Mouse (Mus musculus) liver, embryonic 14.5 days (tissue): ENCODE results near the gene Crygd. TPM values are rescaled to one million over a fixed set of nuclear protein-coding genes. Genes with fewer than 3 reads are reported as not detected.
"Not testable (repeated sequence)": the region's sequence is repeated elsewhere in the genome, so short reads cannot be mapped to it uniquely, and the experiment has no call there.

Source experiments
- ATAC-seq: fragments of 200-750 bp; cut with Nextera tagmentation; 2 replicates; pipeline ENCODE4 v1.8.0; 2017; ENCODE audit warnings: moderate number of reproducible peaks, mild to moderate bottlenecking, moderate library complexity; ENCODE audit not compliant: insufficient read depth
- DNase-seq, 3 experiments: peaks; one replicate each; pipeline ENCODE4 v3.0.0-alpha.2; 2012 to 2013; ENCODE audit warnings: low read depth in 3 of 3, low spot score in 3 of 3
- H3K27ac ChIP-seq: fragments of 300-500 bp; sonication (generic); 2 replicates; pipeline ENCODE4 v1.5.1; 2014; ENCODE audit warnings: moderate library complexity, mild to moderate bottlenecking, control low read depth, inconsistent platforms
- H3K27me3 ChIP-seq: fragments of 300-500 bp; sonication (generic); 2 replicates; pipeline ENCODE4 v1.6.1; 2014; ENCODE audit warnings: mild to moderate bottlenecking, low read length, moderate library complexity; ENCODE audit not compliant: control insufficient read depth, insufficient read depth
- H3K36me3 ChIP-seq: fragments of 300-500 bp; sonication (generic); replicated peaks from 2 replicates; pipeline ENCODE4 v1.6.1; 2014; ENCODE audit warnings: low read depth; ENCODE audit not compliant: control insufficient read depth, insufficient read depth
- H3K4me1 ChIP-seq, 2 experiments: fragments of 200-500 bp in 1 of 2; fragments of 300-500 bp in 1 of 2; sonication (generic) in 1 of 2; replicated peaks; 2 replicates each; pipeline ENCODE4 v1.6.1; 2012 to 2014; ENCODE audit warnings: antibody characterized with exemption in 1 of 2, inconsistent platforms in 1 of 2, low read length in 1 of 2; ENCODE audit not compliant: control insufficient read depth in 2 of 2, insufficient read depth in 2 of 2
- H3K4me2 ChIP-seq: fragments of 300-500 bp; sonication (generic); 2 replicates; pipeline ENCODE4 v1.6.1; 2014; ENCODE audit warnings: low read depth, mild to moderate bottlenecking, control low read depth, moderate library complexity
- H3K4me3 ChIP-seq, 2 experiments: fragments of 200-500 bp in 1 of 2; fragments of 300-500 bp in 1 of 2; sonication (generic) in 1 of 2; 2 replicates each; pipeline ENCODE4 v1.5.1; 2012 to 2014; ENCODE audit warnings: low read depth in 2 of 2, low read length in 2 of 2, mild to moderate bottlenecking in 2 of 2, control low read depth in 1 of 2, inconsistent platforms in 1 of 2, moderate library complexity in 1 of 2; ENCODE audit not compliant: insufficient read depth in 1 of 2
- H3K9ac ChIP-seq: fragments of 300-500 bp; sonication (generic); replicated peaks from 2 replicates; pipeline ENCODE4 v1.6.1; 2014; ENCODE audit warnings: mild to moderate bottlenecking, control low read depth, moderate library complexity
- H3K9me3 ChIP-seq: fragments of 300-500 bp; sonication (generic); 2 replicates; pipeline ENCODE4 v1.6.1; 2016; ENCODE audit warnings: low read length, mixed read lengths; ENCODE audit not compliant: control insufficient read depth
- CTCF ChIP-seq: IDR thresholded peaks from 2 replicates; pipeline ENCODE4 v1.5.1; 2016; ENCODE audit warnings: antibody characterized with exemption, low read depth, control low read depth
- EP300 ChIP-seq: IDR thresholded peaks from 2 replicates; pipeline ENCODE4 v1.6.1; 2016; ENCODE audit warnings: antibody characterized with exemption, low read depth
- WGBS: fragments of 180-500 bp; shearing (Covaris S2); extraction: QIAGEN DNeasy Blood & Tissue Kit; methylation state at CpG from one replicate; pipeline ENCODE4 v1.1.7; 2014; ENCODE audit not compliant: insufficient replicate concordance; 5-methylcytosine and 5-hydroxymethylcytosine counted together
- polyA plus RNA-seq, 2 experiments: library from polyadenylated mRNA; depleted of rRNA in 1 of 2; stranded (reverse) in 1 of 2; unstranded in 1 of 2; fragments of >200 nt; fragmentation: Nextera tagmentation in 1 of 2; extraction: Ambion mirVana in 1 of 2; gene quantifications; 2 replicates each; pipeline versions ENCODE4 v1.2.1 to v1.2.3; 2012 to 2014

Crygd gene
- polyA plus RNA-seq, 2 experiments: not detected

GRCm38 (mm10) chr1:65064201-65064600, 949 bp upstream of the Crygd start:
- Histone ChIP-seq H3K4me2 (no peak overlapping the region), H3K4me3 (no peak overlapping the region), H3K4me1 (no peaks in the 10 kb centered on the region), H3K27ac (no peak overlapping the region), H3K9ac (no peak overlapping the region), H3K9me3 (no peaks in the 10 kb centered on the region), H3K36me3 (no peaks in the 10 kb centered on the region), H3K27me3 (no peaks in the 10 kb centered on the region)
- no peak for ATAC-seq
- 72% methylated on average over 15 of the region's 15 CpGs for WGBS
- no peak for DNase-seq
- no peak for TF ChIP-seq CTCF
- TF ChIP-seq EP300: no peak

GRCm38 (mm10) chr1:65052140-65052539, 11.1 kb downstream of the Crygd start:
- H3K9me3 ChIP-seq: no peaks in the 10 kb centered on the region
- no peak for ATAC-seq
- TF ChIP-seq EP300 (no peak), CTCF (no peak)

GRCm38 (mm10) chr1:65051696-65052095, 11.6 kb downstream of the Crygd start:
- no peak for DNase-seq
- no peaks in the 10 kb centered on the region for H3K27me3 ChIP-seq
- no peaks in the 10 kb centered on the region for H3K4me1 ChIP-seq
- H3K9ac ChIP-seq: no peak overlapping the region
- H3K27ac ChIP-seq: no peak overlapping the region
- H3K4me2 ChIP-seq: no peak overlapping the region
- H3K9me3 ChIP-seq: no peaks in the 10 kb centered on the region
- WGBS: 57% methylated on average over 7 of the region's 7 CpGs
- H3K4me3 ChIP-seq: no peak overlapping the region
- TF ChIP-seq CTCF: no peak
- no peak for TF ChIP-seq EP300
- ATAC-seq: no peak
- no peaks in the 10 kb centered on the region for H3K36me3 ChIP-seq

More at GRCm38 (mm10) chr1:65052140-65052539, 11.1 kb downstream of the Crygd start:
- Histone ChIP-seq H3K27ac (no peak overlapping the region), H3K27me3 (no peaks in the 10 kb centered on the region), H3K4me1 (no peaks in the 10 kb centered on the region), H3K4me3 (no peak overlapping the region), H3K9ac (no peak overlapping the region), H3K4me2 (no peak overlapping the region), H3K36me3 (no peaks in the 10 kb centered on the region)
- 37% methylated on average over 2 of the region's 2 CpGs for WGBS
- no peak for DNase-seq

DNA sequence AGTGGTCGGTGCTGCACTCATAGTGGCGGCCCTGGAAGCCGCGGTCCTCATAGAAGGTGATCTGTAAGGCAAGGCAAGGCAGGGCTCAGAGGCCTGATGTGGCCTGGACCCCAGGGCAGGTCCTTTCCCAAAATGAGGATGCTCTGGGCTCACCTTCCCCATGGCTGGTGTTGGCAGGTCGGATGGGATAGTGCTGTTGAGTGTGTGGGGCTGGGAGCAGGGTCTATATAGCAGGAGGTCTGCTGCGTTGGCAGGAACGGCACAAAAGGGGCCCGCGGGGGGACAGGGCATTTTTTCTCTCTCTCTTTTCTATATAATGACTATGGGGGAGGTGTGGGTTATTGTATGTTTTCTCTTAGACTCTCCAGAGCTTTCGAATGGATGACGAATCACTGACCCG, 12.3 kb downstream of the Crygd start, which contains the start of gene Cryge:
Gene Cryge, minus strand, starts transcription at position 198 of the 400 bp plus-strand sequence.
- not testable (repeated sequence) for H3K4me3 ChIP-seq, H3K4me2 ChIP-seq, DNase-seq, H3K36me3 ChIP-seq, ATAC-seq, H3K27me3 ChIP-seq, H3K9me3 ChIP-seq, H3K9ac ChIP-seq, H3K4me1 ChIP-seq, H3K27ac ChIP-seq
- WGBS: 82% methylated on average over 10 of the region's 12 CpGs

- no peak overlapping the region for H3K4me2 ChIP-seq
- ATAC-seq: no peak
- no peaks in the 10 kb centered on the region for H3K4me1 ChIP-seq
- no peaks in the 10 kb centered on the region for H3K27me3 ChIP-seq
- no peak overlapping the region for H3K9ac ChIP-seq
- H3K36me3 ChIP-seq: no peaks in the 10 kb centered on the region
- no peak overlapping the region for H3K27ac ChIP-seq
- no peak overlapping the region for H3K4me3 ChIP-seq
- TF ChIP-seq CTCF: no peak
- TF ChIP-seq EP300: no peak
- H3K9me3 ChIP-seq: no peaks in the 10 kb centered on the region
- WGBS: 54% methylated on average over 12 of the region's 12 CpGs
- DNase-seq: no peak
These were observed 14.5 kb downstream of the Crygd start for GRCm38 (mm10) chr1:65048781-65049180.
